Mouse (Mus musculus) stomach, postnatal 0 days (tissue): ENCODE measurements around the gene Chrna9. TPM values are rescaled to one million over a fixed set of nuclear protein-coding genes. Genes with fewer than 3 reads are reported as not detected.
"Not testable (repeated sequence)": the region's sequence is repeated elsewhere in the genome, so short reads cannot be mapped to it uniquely, and the experiment has no call there.

Source experiments
- ATAC-seq: fragments of 200-750 bp; cut with Nextera tagmentation; 2 replicates; pipeline ENCODE4 v1.8.0; 2017; ENCODE audit not compliant: low FRiP score, low TSS enrichment
- DNase-seq: peaks from one replicate; pipeline ENCODE4 v3.0.0-alpha.2; 2016; ENCODE audit warnings: low spot score
- H3K27ac ChIP-seq: fragments of 300-500 bp; sonication (generic); replicated peaks from 2 replicates; pipeline ENCODE4 v1.5.1; 2014; ENCODE audit warnings: mild to moderate bottlenecking, control low read depth
- H3K27me3 ChIP-seq: fragments of 300-500 bp; sonication (generic); 2 replicates; pipeline ENCODE4 v1.6.1; 2014; ENCODE audit warnings: low read length; ENCODE audit not compliant: control insufficient read depth, insufficient read depth
- H3K36me3 ChIP-seq: fragments of 300-500 bp; sonication (generic); 2 replicates; pipeline ENCODE4 v1.6.1; 2014; ENCODE audit warnings: low read length, mixed read lengths; ENCODE audit not compliant: control insufficient read depth, insufficient read depth
- H3K4me1 ChIP-seq: fragments of 300-500 bp; sonication (generic); replicated peaks from 2 replicates; pipeline ENCODE4 v1.6.1; 2014; ENCODE audit warnings: antibody characterized with exemption; ENCODE audit not compliant: control insufficient read depth, insufficient read depth
- H3K4me2 ChIP-seq: fragments of 300-500 bp; sonication (generic); replicated peaks from 2 replicates; pipeline ENCODE4 v1.6.1; 2014; ENCODE audit warnings: low read depth, mild to moderate bottlenecking, control low read depth, moderate library complexity
- H3K4me3 ChIP-seq: fragments of 300-500 bp; sonication (generic); 2 replicates; pipeline ENCODE4 v1.5.1; 2014; ENCODE audit warnings: low read depth, low read length, control low read depth
- H3K9ac ChIP-seq: fragments of 300-500 bp; sonication (generic); 2 replicates; pipeline ENCODE4 v1.6.1; 2014; ENCODE audit warnings: mild to moderate bottlenecking, low read length, control low read depth, mixed read lengths
- H3K9me3 ChIP-seq: fragments of 300-500 bp; sonication (generic); 2 replicates; pipeline ENCODE4 v1.6.1; 2016; ENCODE audit warnings: low read length; ENCODE audit not compliant: control insufficient read depth
- CTCF ChIP-seq: IDR thresholded peaks from 2 replicates; pipeline ENCODE4 v1.5.1; 2016; ENCODE audit warnings: antibody characterized with exemption, low read depth, mild to moderate bottlenecking, moderate library complexity
- EP300 ChIP-seq: optimal IDR thresholded peaks from 2 replicates; pipeline ENCODE3; 2016; ENCODE audit warnings: antibody characterized with exemption
- WGBS: fragments of 180-500 bp; shearing (Covaris S2); extraction: QIAGEN DNeasy Blood & Tissue Kit; methylation state at CpG from one replicate; pipeline ENCODE4 v1.1.7; 2014; 5-methylcytosine and 5-hydroxymethylcytosine counted together
- polyA plus RNA-seq: library from polyadenylated mRNA; unstranded; fragments of >200 nt; fragmentation: Nextera tagmentation; extraction: Ambion mirVana; gene quantifications from 2 replicates; pipeline ENCODE4 v1.2.1, GENCODE M21; 2015

The Chrna9 gene
- polyA plus RNA-seq, 1 experiment from 2014 or later, result not detected

DNA sequence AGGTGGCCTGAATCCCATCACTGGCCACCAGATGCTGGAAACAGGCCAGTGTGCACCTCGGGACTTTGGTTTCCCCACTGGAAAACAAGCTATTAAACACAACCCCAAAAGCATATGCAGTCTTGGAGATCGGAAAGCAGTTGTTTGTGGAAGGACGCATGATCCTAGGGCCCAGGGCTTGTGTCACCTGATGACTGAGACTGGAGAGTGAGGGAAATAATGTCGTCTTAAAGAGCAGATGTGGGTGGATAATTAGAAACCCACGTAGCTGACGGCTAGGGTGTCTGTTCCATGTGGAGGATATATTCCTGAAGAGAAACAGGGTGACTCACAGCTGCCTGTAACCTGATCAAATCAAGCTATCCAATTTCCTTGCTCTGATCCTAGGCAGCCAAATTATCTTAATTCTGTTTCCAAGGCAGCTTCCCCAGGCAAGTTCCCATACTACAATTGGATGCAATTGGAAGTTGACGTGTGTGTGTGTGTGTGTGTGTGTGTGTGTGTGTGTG, 31.1 kb downstream of the Chrna9 start:
- no peak for TF ChIP-seq CTCF
- no peak for TF ChIP-seq EP300
- ATAC-seq (no peak; the same call in 1 of the 2 replicates), DNase-seq (no peak)
- 66% methylated on average over 7 of the region's 7 CpGs for WGBS
- Histone ChIP-seq H3K4me3 (no peak overlapping the region), H3K4me1 (no peaks in the 10 kb centered on the region), H3K27me3 (no peaks in the 10 kb centered on the region), H3K9ac (no peak overlapping the region), H3K36me3 (no peaks in the 10 kb centered on the region), H3K4me2 (no peak overlapping the region), H3K9me3 (no peaks in the 10 kb centered on the region), H3K27ac (no peak overlapping the region)

GRCm38 (mm10) chr5:65967091-65967490, 32.4 kb downstream of the Chrna9 start:
- no peak overlapping the region for H3K4me3 ChIP-seq
- no peaks in the 10 kb centered on the region for H3K4me1 ChIP-seq
- no peak for DNase-seq
- WGBS, result 61% methylated on average over 12 of the region's 12 CpGs
- no peaks in the 10 kb centered on the region for H3K36me3 ChIP-seq
- H3K27ac ChIP-seq, result no peak overlapping the region
- no peak for ATAC-seq
- TF ChIP-seq CTCF, result no peak
- TF ChIP-seq EP300, result no peak
- H3K27me3 ChIP-seq, result no peaks in the 10 kb centered on the region
- no peak overlapping the region for H3K4me2 ChIP-seq
- H3K9me3 ChIP-seq, result no peaks in the 10 kb centered on the region
- no peak overlapping the region for H3K9ac ChIP-seq

DNA sequence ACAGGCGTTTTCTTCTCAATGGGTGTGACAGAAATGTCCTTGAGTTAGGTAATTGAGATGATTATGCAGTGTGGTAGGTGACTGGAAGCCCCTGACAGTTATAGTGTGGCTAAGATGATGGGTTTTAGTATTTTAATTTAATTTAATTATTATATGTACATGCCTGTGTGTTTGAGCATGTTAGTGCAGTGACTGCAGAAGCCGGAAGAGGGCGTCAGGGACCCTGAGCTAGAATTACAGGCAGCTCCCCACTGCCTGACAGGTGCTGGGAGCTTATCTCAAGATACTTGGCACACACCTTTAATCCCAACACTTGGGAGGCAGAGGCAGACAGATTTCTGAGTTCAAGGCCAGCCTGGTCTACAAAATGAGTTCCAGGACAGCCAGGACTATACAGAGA, 33.3 kb downstream of the Chrna9 start:
- H3K4me1 ChIP-seq, result no peaks in the 10 kb centered on the region
- H3K27ac ChIP-seq, result no peak overlapping the region
- WGBS, result 91% methylated on average over 3 of the region's 3 CpGs
- no peaks in the 10 kb centered on the region for H3K9me3 ChIP-seq
- no peaks in the 10 kb centered on the region for H3K27me3 ChIP-seq
- ATAC-seq (no peak), DNase-seq (no peak)
- no peak overlapping the region for H3K4me3 ChIP-seq
- H3K4me2 ChIP-seq, result no peak overlapping the region
- no peak overlapping the region for H3K9ac ChIP-seq
- no peak for TF ChIP-seq CTCF
- TF ChIP-seq EP300, result no peak
- no peaks in the 10 kb centered on the region for H3K36me3 ChIP-seq

DNA sequence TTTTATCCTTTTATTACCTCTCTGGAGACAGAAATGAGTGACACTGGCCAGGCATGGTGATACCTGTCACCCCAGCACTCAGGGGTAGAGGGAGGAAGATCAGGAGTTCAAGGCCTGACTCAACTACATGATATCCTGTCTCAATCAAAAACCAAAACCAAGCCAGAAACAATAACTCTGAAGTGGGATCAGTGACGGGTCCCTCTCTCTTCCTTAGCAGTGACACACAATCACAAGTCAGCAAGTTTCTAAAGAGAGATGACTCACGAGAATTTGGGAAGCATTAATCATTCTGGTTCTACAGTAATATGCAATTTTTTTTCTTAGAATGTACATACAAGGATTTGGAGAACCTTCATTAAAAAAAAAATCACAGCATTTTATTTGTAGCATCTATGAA, 38.5 kb downstream of the Chrna9 start:
- no peak overlapping the region for H3K27ac ChIP-seq
- H3K4me3 ChIP-seq, result no peak overlapping the region
- H3K4me2 ChIP-seq, result no peak overlapping the region
- no peaks in the 10 kb centered on the region for H3K4me1 ChIP-seq
- WGBS, result 52% methylated on average over 2 of the region's 2 CpGs
- DNase-seq (no peak), ATAC-seq (no peak)
- TF ChIP-seq CTCF (no peak), EP300 (no peak)
- H3K9ac ChIP-seq, result no peak overlapping the region
- H3K36me3 ChIP-seq, result no peaks in the 10 kb centered on the region
- no peaks in the 10 kb centered on the region for H3K27me3 ChIP-seq
- no peaks in the 10 kb centered on the region for H3K9me3 ChIP-seq

DNA sequence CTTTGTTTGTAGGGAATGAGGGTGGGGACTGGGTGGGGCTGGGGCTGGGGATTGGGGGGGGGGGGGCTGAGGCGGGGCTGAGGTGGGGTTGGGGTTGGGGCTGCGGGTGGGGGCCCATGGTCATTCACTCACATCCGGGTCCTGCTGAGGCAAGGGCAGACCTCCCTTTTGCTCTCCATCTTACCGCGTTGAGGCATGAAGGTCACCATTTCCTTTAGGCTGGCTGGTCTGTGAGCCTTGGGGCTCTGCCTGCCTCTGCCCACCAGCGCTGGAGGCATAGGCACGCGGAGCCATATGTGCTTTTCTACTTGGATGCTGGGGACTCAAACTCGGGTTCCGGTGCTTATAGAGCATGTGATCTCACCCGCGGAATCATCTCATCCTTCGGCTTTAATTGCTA, 41.0 kb downstream of the Chrna9 start:
- Histone ChIP-seq H3K9ac (no peak overlapping the region), H3K9me3 (no peaks in the 10 kb centered on the region), H3K4me3 (no peak overlapping the region), H3K27me3 (no peaks in the 10 kb centered on the region), H3K4me2 (no peak overlapping the region), H3K36me3 (no peaks in the 10 kb centered on the region), H3K4me1 (no peaks in the 10 kb centered on the region), H3K27ac (no peak overlapping the region)
- no peak for TF ChIP-seq EP300
- no peak for TF ChIP-seq CTCF
- 80% methylated on average over 13 of the region's 13 CpGs for WGBS
- ATAC-seq (no peak), DNase-seq (no peak)

- WGBS, result 83% methylated on average over 5 of the region's 5 CpGs
- ATAC-seq (no peak), DNase-seq (no peak)
- Histone ChIP-seq H3K36me3 (no peaks in the 10 kb centered on the region), H3K4me2 (no peak overlapping the region), H3K4me3 (no peak overlapping the region), H3K9ac (no peak overlapping the region), H3K4me1 (no peaks in the 10 kb centered on the region), H3K9me3 (no peaks in the 10 kb centered on the region), H3K27ac (no peak overlapping the region), H3K27me3 (no peaks in the 10 kb centered on the region)
- TF ChIP-seq EP300 (no peak), CTCF (no peak)
These were observed 51.7 kb downstream of the Chrna9 start for GRCm38 (mm10) chr5:65986426-65986825.

DNA sequence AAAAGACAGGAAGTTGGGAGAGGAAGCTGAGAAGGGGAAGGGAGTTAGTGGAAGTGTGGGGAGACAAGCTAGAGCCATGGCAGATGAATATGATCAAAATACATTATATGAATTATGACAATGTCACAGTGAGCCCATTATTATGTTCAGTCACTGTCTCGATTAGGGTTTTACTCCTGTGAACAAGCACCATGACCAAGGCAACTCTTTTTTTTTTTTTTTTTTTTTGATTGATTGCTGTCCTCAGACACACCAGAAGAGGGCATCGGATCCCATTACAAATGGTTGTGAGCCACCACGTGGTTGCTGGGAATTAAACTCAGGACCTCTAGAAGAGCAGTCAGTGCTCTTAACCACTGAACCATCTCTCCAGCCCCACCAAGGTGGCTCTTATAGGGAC, 52.3 kb downstream of the Chrna9 start:
- ATAC-seq, H3K9me3 ChIP-seq, H3K4me2 ChIP-seq, H3K4me1 ChIP-seq, H3K9ac ChIP-seq, H3K27ac ChIP-seq, H3K36me3 ChIP-seq, H3K4me3 ChIP-seq, DNase-seq, H3K27me3 ChIP-seq: not testable (repeated sequence)
- WGBS, result 77% methylated on average over 3 of the region's 3 CpGs
